In genomic region chr14:51129624-51129975, GRCm38 (mm10) we compare ENCODE assay signal across 26 mouse cellular contexts. TPM values are rescaled to one million over a fixed set of nuclear protein-coding genes. Genes with fewer than 3 reads are reported as not detected.
DNase-seq lines count a peak whose midpoint lies in the region; ATAC-seq and TF ChIP-seq lines count a peak whose summit lies in the region.
"Had no signal": no experiment of that assay in that cellular context is flagged by ENCODE, and none has a peak within 500 bp of the region (broad histone marks: within the 10 kb centered on the region; RNA-seq: fewer than 3 reads in every experiment).

No protein-coding gene starts in this region.

- H3K4me2 ChIP-seq in heart, embryonic 12.5 days, result no peak overlapping the region
- peak overlapping the region; percentile 66 for H3K4me2 ChIP-seq in liver, postnatal 0 days (ENCODE audit: low read depth, low read length)
- no peak overlapping the region for H3K4me2 ChIP-seq in hindbrain, embryonic 12.5 days (replicated peaks)
- H3K4me2 ChIP-seq: embryonic facial prominence, embryonic 12.5 days; midbrain, embryonic 15.5 days had no signal

- TF ChIP-seq CTCF in bone marrow, adult 2 months (IDR thresholded peaks at IDR 0.05; ENCODE audit: control insufficient read depth, insufficient read depth, low read length), result no peak
- TF ChIP-seq CTCF in liver, postnatal 0 days (IDR thresholded peaks at IDR 0.05; ENCODE audit: low read depth), result no peak

- H3K9ac ChIP-seq in heart, embryonic 12.5 days, result no peak overlapping the region
- H3K9ac ChIP-seq in liver, postnatal 0 days (replicated peaks), result peak overlapping the region; percentile 39
- H3K9ac ChIP-seq in hindbrain, embryonic 12.5 days, result no peak overlapping the region
- H3K9ac ChIP-seq: embryonic facial prominence, embryonic 12.5 days; forebrain, postnatal 0 days; midbrain, embryonic 15.5 days had no signal

- no peak for TF ChIP-seq POLR2A in bone marrow, adult 2 months (IDR thresholded peaks at IDR 0.05; ENCODE audit: borderline replicate concordance, control insufficient read depth, low read depth, low read length)

- 56% methylated on average over 4 of the region's 4 CpGs for WGBS in heart, embryonic 12.5 days
- 13% methylated on average over 4 of the region's 4 CpGs for WGBS in bone marrow, adult 2 months
- WGBS in liver, postnatal 0 days (ENCODE audit: insufficient replicate concordance), result 31% methylated on average over 4 of the region's 4 CpGs
- 69% methylated on average over 4 of the region's 4 CpGs for WGBS in hindbrain, embryonic 12.5 days

- peaks cover 12% of the 10 kb centered on the region; the same call in 1 of the 2 replicates for H3K4me1 ChIP-seq in heart, embryonic 12.5 days (replicated peaks)
- peaks cover 16% of the 10 kb centered on the region for H3K4me1 ChIP-seq in bone marrow, adult 2 months (ENCODE audit: control insufficient read depth, insufficient read depth, low read length)
- peaks cover 50% of the 10 kb centered on the region for H3K4me1 ChIP-seq in liver, postnatal 0 days (ENCODE audit: insufficient read depth)
- no peaks in the 10 kb centered on the region for H3K4me1 ChIP-seq in hindbrain, embryonic 12.5 days
- H3K4me1 ChIP-seq: embryonic facial prominence, embryonic 12.5 days; midbrain, embryonic 15.5 days had no signal

- no peaks in the 10 kb centered on the region for H3K27me3 ChIP-seq in heart, embryonic 12.5 days (replicated peaks)
- H3K27me3 ChIP-seq in liver, postnatal 0 days (ENCODE audit: insufficient read depth, low read length), result no peaks in the 10 kb centered on the region
- H3K27me3 ChIP-seq in hindbrain, embryonic 12.5 days, result no peaks in the 10 kb centered on the region
- H3K27me3 ChIP-seq: embryonic facial prominence, embryonic 12.5 days; midbrain, embryonic 15.5 days had no signal

- no peaks in the 10 kb centered on the region for H3K36me3 ChIP-seq in heart, embryonic 12.5 days
- no peaks in the 10 kb centered on the region for H3K36me3 ChIP-seq in liver, postnatal 0 days (replicated peaks; ENCODE audit: insufficient read depth, low read length)
- no peaks in the 10 kb centered on the region for H3K36me3 ChIP-seq in hindbrain, embryonic 12.5 days
- H3K36me3 ChIP-seq: embryonic facial prominence, embryonic 12.5 days; midbrain, embryonic 15.5 days had no signal

- no peak overlapping the region for H3K27ac ChIP-seq in heart, embryonic 12.5 days (ENCODE audit: poor library complexity, severe bottlenecking)
- peak overlapping the region; percentile 92; the same call in 1 of the 2 replicates for H3K27ac ChIP-seq in bone marrow, adult 2 months (ENCODE audit: control insufficient read depth, insufficient read depth, low read depth, low read length, poor library complexity)
- peak overlapping the region; percentile 85 for H3K27ac ChIP-seq in liver, postnatal 0 days (ENCODE audit: low read depth)
- no peak overlapping the region for H3K27ac ChIP-seq in hindbrain, embryonic 12.5 days
- H3K27ac ChIP-seq: embryonic facial prominence, embryonic 12.5 days; hindbrain, postnatal 0 days; kidney, postnatal 0 days; midbrain, embryonic 15.5 days had no signal

- H3K9me3 ChIP-seq in heart, embryonic 12.5 days (replicated peaks), result no peaks in the 10 kb centered on the region; the same call in 1 of the 2 replicates
- H3K9me3 ChIP-seq in liver, postnatal 0 days (ENCODE audit: low read length), result no peaks in the 10 kb centered on the region
- 0 out of 2 replicates have a peak, but pooled peaks cover 3% of the 10 kb centered on the region for H3K9me3 ChIP-seq in hindbrain, embryonic 12.5 days (replicated peaks)
- H3K9me3 ChIP-seq: embryonic facial prominence, embryonic 12.5 days; midbrain, embryonic 15.5 days had no signal

- H3K4me3 ChIP-seq in heart, embryonic 12.5 days, result no peak overlapping the region
- H3K4me3 ChIP-seq in bone marrow, adult 2 months (replicated peaks; ENCODE audit: control insufficient read depth, low read depth, low read length), result peak overlapping the region; percentile 48
- peak overlapping the region; percentile 35; the same call in 1 of the 2 replicates for H3K4me3 ChIP-seq in liver, postnatal 0 days (ENCODE audit: low read depth, low read length)
- H3K4me3 ChIP-seq in hindbrain, embryonic 12.5 days, result no peak overlapping the region
- H3K4me3 ChIP-seq: embryonic facial prominence, embryonic 12.5 days; midbrain, embryonic 15.5 days; myocyte had no signal

- ATAC-seq in heart, embryonic 12.5 days (ENCODE audit: insufficient number of reproducible peaks, low FRiP score), result no peak
- no peak for ATAC-seq in liver, postnatal 0 days
- ATAC-seq in hindbrain, embryonic 12.5 days (ENCODE audit: low FRiP score), result no peak
- ATAC-seq: CD4-positive, CD25-positive, alpha-beta regulatory T cell, adult 4 months; forebrain, postnatal 0 days; hindbrain, postnatal 0 days; intestine, postnatal 0 days; midbrain, embryonic 15.5 days had no signal

- no peak for TF ChIP-seq EP300 in liver, postnatal 0 days (IDR thresholded peaks at IDR 0.05; ENCODE audit: low read depth)

- DNase-seq in heart, adult 11 months, result peak; percentile 45
- DNase-seq in liver, result peak; percentile 38
- no peak for DNase-seq in liver, postnatal 0 days
- DNase-seq in ovary, postnatal 10 days (ENCODE audit: low spot score), result no peak
- no peak for DNase-seq in urinary bladder, adult 2 months (ENCODE audit: low spot score)
- DNase-seq: adrenal gland, postnatal 36 days; cerebellum, adult 9-11 months; forebrain, postnatal 0 days; heart, postnatal 4 days; lung, postnatal 10 days; right cerebral cortex, postnatal 25 days; thymus, adult 2 months had no signal

RNA-seq across cellular contexts. Expression of gene Rnase6, which starts 5.9 kb away (rescaled TPM):
- polyA plus RNA-seq in heart, embryonic 12.5 days (2016; fragmentation: Nextera tagmentation; extraction: Ambion mirVana), result 0.29 TPM in 1 of 2 replicates, not detected in the other
- 11.6 and 19.4 TPM in 2 replicates for polyA plus RNA-seq in bone marrow, adult 2 months (2011; ENCODE audit: insufficient read depth, insufficient read length, low replicate concordance, missing spikeins)
- polyA plus RNA-seq in liver, postnatal 0 days (2015; fragmentation: Nextera tagmentation; extraction: Ambion mirVana), result 6.3 and 7.5 TPM in 2 replicates
- polyA plus RNA-seq in hindbrain, embryonic 12.5 days (2016; fragmentation: Nextera tagmentation; extraction: Ambion mirVana), result 0.46 TPM in 1 of 2 replicates, not detected in the other
- polyA plus RNA-seq in urinary bladder, adult 2 months (2012; rRNA removed), result 7.1 and 8.3 TPM in 2 replicates
- polyA plus RNA-seq: neural tube, embryonic 14.5 days had no signal

RNA-seq across cellular contexts. Expression of gene Eddm3b, which starts 15.4 kb away (rescaled TPM):
- not detected in 2 replicates for polyA plus RNA-seq in heart, embryonic 12.5 days (2016; fragmentation: Nextera tagmentation; extraction: Ambion mirVana)
- polyA plus RNA-seq in bone marrow, adult 2 months (2011; ENCODE audit: insufficient read depth, insufficient read length, low replicate concordance, missing spikeins), result not detected in 2 replicates
- 0.07 TPM in 2 replicates for polyA plus RNA-seq in liver, postnatal 0 days (2015; fragmentation: Nextera tagmentation; extraction: Ambion mirVana)
- not detected in 2 replicates for polyA plus RNA-seq in hindbrain, embryonic 12.5 days (2016; fragmentation: Nextera tagmentation; extraction: Ambion mirVana)
- 0.04 and 0.06 TPM in 2 replicates for polyA plus RNA-seq in urinary bladder, adult 2 months (2012; rRNA removed)
- polyA plus RNA-seq: CD4-positive, CD25-positive, alpha-beta regulatory T cell, adult 4 months; embryonic facial prominence, embryonic 12.5 days; heart, embryonic 14.5 days; hindbrain, postnatal 0 days; liver, adult 2 months; midbrain, embryonic 15.5 days; neural tube, embryonic 14.5 days; stomach, embryonic 16.5 days; thymus, adult 2 months had no signal

RNA-seq across cellular contexts. Expression of gene Rnase1, which starts 17.0 kb away (rescaled TPM):
- 0.19 TPM in 1 of 2 replicates, not detected in the other for polyA plus RNA-seq in heart, embryonic 12.5 days (2016; fragmentation: Nextera tagmentation; extraction: Ambion mirVana)
- polyA plus RNA-seq in bone marrow, adult 2 months (2011; ENCODE audit: insufficient read depth, insufficient read length, low replicate concordance, missing spikeins), result not detected in 2 replicates
- polyA plus RNA-seq in liver, postnatal 0 days (2015; fragmentation: Nextera tagmentation; extraction: Ambion mirVana), result 0.11 and 2.1 TPM in 2 replicates
- polyA plus RNA-seq in hindbrain, embryonic 12.5 days (2016; fragmentation: Nextera tagmentation; extraction: Ambion mirVana), result 0.72 TPM in 1 of 2 replicates, not detected in the other
- 0.30 and 0.40 TPM in 2 replicates for polyA plus RNA-seq in urinary bladder, adult 2 months (2012; rRNA removed)
- polyA plus RNA-seq: CD4-positive, CD25-positive, alpha-beta regulatory T cell, adult 4 months; embryonic facial prominence, embryonic 12.5 days; midbrain, embryonic 15.5 days had no signal

RNA-seq across cellular contexts. Expression of gene Rnase2b, which starts 32.5 kb away (rescaled TPM):
- polyA plus RNA-seq in heart, embryonic 12.5 days (2016; fragmentation: Nextera tagmentation; extraction: Ambion mirVana), result not detected in 2 replicates
- not detected in 2 replicates for polyA plus RNA-seq in bone marrow, adult 2 months (2011; ENCODE audit: insufficient read depth, insufficient read length, low replicate concordance, missing spikeins)
- polyA plus RNA-seq in liver, postnatal 0 days (2015; fragmentation: Nextera tagmentation; extraction: Ambion mirVana), result not detected in 2 replicates
- not detected in 2 replicates for polyA plus RNA-seq in hindbrain, embryonic 12.5 days (2016; fragmentation: Nextera tagmentation; extraction: Ambion mirVana)
- polyA plus RNA-seq in urinary bladder, adult 2 months (2012; rRNA removed), result not detected in 2 replicates
- polyA plus RNA-seq: CD4-positive, CD25-positive, alpha-beta regulatory T cell, adult 4 months; embryonic facial prominence, embryonic 12.5 days; forebrain, postnatal 0 days; heart, embryonic 14.5 days; hindbrain, postnatal 0 days; intestine, postnatal 0 days; kidney, postnatal 0 days; liver, adult 2 months; midbrain, embryonic 15.5 days; myocyte; neural tube, embryonic 14.5 days; stomach, embryonic 16.5 days; thymus, adult 2 months had no signal

RNA-seq across cellular contexts. Expression of gene Ang, which starts 38.6 kb away (rescaled TPM):
- 2.0 and 3.2 TPM in 2 replicates for polyA plus RNA-seq in heart, embryonic 12.5 days (2016; fragmentation: Nextera tagmentation; extraction: Ambion mirVana)
- polyA plus RNA-seq in bone marrow, adult 2 months (2011; ENCODE audit: insufficient read depth, insufficient read length, low replicate concordance, missing spikeins), result 4.4 and 7.2 TPM in 2 replicates
- 85.3 and 131 TPM in 2 replicates for polyA plus RNA-seq in liver, postnatal 0 days (2015; fragmentation: Nextera tagmentation; extraction: Ambion mirVana)
- polyA plus RNA-seq in hindbrain, embryonic 12.5 days (2016; fragmentation: Nextera tagmentation; extraction: Ambion mirVana), result 3.7 and 4.4 TPM in 2 replicates
- 60.1 and 64.0 TPM in 2 replicates for polyA plus RNA-seq in urinary bladder, adult 2 months (2012; rRNA removed)

Comparison
In these comparisons a context has a peak if more than half of its experiments do, and no peak if none do; other contexts are left out.
1. DNase-seq: peak in heart, adult 11 months (single experiment) and liver (single experiment); none in liver, postnatal 0 days (single experiment), ovary, postnatal 10 days (single experiment) and urinary bladder, adult 2 months (single experiment).
2. H3K27ac ChIP-seq: peak in bone marrow, adult 2 months (single experiment) and liver, postnatal 0 days (single experiment); none in heart, embryonic 12.5 days (single experiment) and hindbrain, embryonic 12.5 days (single experiment).
3. H3K4me3 ChIP-seq: peak in bone marrow, adult 2 months (single experiment) and liver, postnatal 0 days (single experiment); none in heart, embryonic 12.5 days (single experiment) and hindbrain, embryonic 12.5 days (single experiment).